Comparison of ENCODE assay signal across 1 mouse cellular context in genomic region chr9:107566041-107566709, GRCm38 (mm10).
TF ChIP-seq lines count a peak whose summit lies in the region.

No protein-coding gene starts in this region.

TF ChIP-seq in MEL, 35 proteins besides CTCF, POLR2A, EP300 and RAD21 (continued from another document):
- no peak for TF ChIP-seq ZNF384 (IDR thresholded peaks at IDR 0.05; ENCODE audit: low read depth, low read length)
- TF ChIP-seq BHLHE40 (IDR thresholded peaks at IDR 0.05; ENCODE audit: borderline replicate concordance, low read depth, low read length), result no peak
- TF ChIP-seq CHD2 (IDR thresholded peaks at IDR 0.05; ENCODE audit: low read length), result no peak
- TF ChIP-seq NRF1 (IDR thresholded peaks at IDR 0.05; ENCODE audit: insufficient read depth, low read depth, low read length, poor library complexity, severe bottlenecking), result no peak
- TF ChIP-seq HCFC1 (IDR thresholded peaks at IDR 0.05; ENCODE audit: low read depth, low read length), result 0 out of 2 replicates have a peak, but pooled peaks have one; percentile 13
- TF ChIP-seq ZMIZ1 (IDR thresholded peaks at IDR 0.05; ENCODE audit: low read depth, low read length), result no peak
- TF ChIP-seq GATA1 (IDR thresholded peaks at IDR 0.05; ENCODE audit: low read depth, low read length), result no peak
TF ChIP-seq in MEL: peak in this region for 2.
